Mouse (Mus musculus): ENCODE measurements around the gene Pfkm.

The Pfkm gene

DNA sequence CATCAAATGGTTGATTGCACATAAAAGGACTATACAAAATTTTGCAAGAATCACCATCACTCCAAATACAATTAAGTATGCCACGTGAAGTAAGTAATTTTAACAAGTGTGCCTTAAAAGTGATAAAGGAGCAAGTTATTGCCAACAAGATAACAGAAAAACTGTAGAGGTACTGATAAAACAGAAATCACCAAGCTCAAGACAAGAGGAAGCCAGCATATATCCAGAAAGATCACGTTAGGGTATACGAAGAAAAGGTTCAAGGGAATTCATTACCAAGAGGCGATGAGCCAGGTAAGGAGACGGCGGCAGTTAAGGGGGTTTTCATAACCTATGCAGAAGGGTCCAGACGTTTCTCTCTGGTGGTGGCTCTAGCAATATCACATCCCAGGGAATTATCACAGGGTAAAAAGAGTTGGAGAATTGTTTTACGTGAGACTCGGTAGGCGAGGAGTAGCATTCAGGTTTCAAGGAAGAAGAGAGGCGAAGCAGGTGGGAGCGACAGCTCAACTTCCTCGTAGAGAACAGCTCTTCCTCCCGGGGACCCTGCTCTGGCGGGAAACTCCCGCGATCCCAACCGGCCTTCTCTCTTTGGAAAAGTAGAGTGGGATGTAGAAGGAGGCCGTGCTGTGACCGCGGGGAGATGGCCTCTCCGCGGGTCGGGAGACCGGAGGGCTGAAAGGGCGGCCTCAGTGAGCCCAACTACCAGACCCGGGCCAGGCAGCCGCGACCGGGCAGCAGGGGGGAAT, at the start of gene Pfkm:
Gene Pfkm, plus strand, starts transcription at position 218 of the 749 bp plus-strand sequence.
- in situ Hi-C loops (cut with MboI; ENCODE audit: unreplicated experiment in 2 of 2): loop anchor here in 1 of 2 experiments (10.0 kb wide), 2 partner anchors 392 to 422 kb away; partner anchors contain the start of gene Lalba

DNA sequence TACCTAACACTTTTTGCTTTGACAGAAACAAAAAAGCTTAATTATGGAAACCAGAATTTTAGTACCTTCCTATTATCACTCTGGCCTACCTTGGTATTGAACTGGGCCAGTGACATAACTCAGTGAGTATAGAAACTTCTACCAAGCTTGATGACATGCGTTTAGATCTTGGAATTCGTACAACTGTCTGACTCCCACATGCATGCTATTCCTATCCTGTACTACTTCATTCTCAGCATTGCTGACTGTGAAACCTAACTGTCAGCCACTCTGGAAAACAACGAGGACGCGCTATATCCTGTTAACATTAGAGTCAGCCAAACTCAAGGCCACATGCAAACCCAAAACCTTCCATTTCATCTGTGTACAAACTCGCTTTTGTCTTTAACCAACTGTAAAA, 48.4 kb upstream of the Pfkm start:
- in situ Hi-C loops (cut with MboI; ENCODE audit: unreplicated experiment in 2 of 2): no loop called here

GRCm38 (mm10) chr15:98044387-98044786, 48.0 kb upstream of the Pfkm start:
- in situ Hi-C loops (cut with MboI; ENCODE audit: unreplicated experiment in 2 of 2): no loop called here

DNA sequence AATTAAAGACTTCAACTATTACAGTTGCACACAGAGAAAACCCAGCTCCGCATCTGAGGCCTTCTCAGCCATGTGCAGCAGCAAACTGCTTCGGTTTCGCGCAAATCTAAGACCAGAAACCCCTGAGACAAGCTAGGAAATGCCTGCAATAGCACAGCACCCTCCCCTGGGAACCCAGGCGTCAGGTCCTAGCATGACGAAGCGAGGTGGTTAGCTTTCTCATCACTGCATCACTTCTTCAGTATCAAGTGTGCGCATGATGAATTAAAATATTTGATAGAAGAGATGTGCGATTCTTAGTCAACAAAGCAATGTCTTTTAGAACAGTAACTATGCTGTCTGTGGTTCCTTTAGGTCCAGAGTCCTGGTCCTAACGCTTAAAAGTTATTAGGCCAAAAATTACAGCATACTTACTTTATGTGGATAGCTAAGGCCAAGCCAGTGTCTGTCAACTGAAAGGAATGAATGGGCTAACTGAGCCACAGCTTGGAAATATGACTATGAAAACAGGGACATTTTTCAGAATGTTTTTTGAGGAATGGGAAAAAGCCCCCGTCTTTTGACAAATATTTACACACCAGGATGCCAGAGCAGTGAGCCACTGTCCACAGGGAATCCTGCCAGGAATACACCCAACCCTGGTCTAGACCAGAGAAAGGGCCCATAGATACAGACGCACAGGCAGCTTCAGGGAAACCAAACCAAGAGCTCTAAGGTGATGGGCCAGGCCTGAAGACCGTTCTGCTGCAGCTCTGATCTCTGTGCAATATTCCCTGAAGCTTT, 43.3 kb upstream of the Pfkm start:
- in situ Hi-C loops (cut with MboI; ENCODE audit: unreplicated experiment in 2 of 2): no loop called here

GRCm38 (mm10) chr15:98051685-98052084, 40.7 kb upstream of the Pfkm start:
- in situ Hi-C loops (cut with MboI; ENCODE audit: unreplicated experiment in 2 of 2): no loop called here

DNA sequence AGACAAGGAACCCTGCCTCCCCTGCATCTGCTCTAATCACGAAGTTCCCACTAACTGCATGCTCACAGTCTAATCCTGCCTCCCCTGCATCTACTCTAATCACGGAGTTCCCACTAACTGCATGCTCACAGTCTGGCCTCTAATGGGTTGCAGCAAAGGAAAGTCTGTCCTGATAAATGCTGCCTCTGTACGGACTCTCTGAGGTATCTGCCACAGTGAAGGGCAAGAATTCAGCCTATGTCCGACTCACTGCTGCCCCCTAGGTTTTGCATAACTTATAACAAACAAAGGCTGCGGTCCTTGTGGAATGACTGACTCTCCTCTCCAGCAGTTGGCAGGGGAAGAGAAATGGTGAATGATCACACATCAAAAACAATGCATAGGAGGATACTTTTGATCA, 37.1 kb upstream of the Pfkm start:
- in situ Hi-C loops (cut with MboI; ENCODE audit: unreplicated experiment in 2 of 2): no loop called here

DNA sequence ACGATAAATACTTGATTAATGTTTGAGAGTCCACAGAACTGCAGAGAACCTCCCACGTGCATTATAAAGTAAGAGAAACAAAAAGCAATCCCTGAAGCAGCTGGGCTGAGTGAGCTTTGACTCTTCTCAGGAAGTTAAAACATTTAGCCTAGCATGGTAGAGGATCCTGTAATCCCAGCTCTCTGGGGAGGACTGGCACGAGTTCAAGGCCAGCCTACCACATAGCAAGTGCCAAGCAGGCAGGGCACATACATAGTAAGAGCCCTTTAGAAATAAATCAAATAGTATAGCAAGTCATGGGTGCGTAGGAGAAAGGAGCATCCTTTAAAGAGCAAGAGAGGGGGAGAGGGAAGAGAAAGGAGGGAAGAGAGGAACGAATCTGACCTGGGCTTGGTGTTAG, 26.5 kb upstream of the Pfkm start:
- in situ Hi-C loops (cut with MboI; ENCODE audit: unreplicated experiment in 2 of 2): loop anchor here in 1 of 2 experiments (10.0 kb wide), 1 partner anchor 201 kb away; no protein-coding TSS in a partner anchor

- in situ Hi-C loops (cut with MboI; ENCODE audit: unreplicated experiment in 2 of 2): loop anchor here in 1 of 2 experiments (10.0 kb wide), 1 partner anchor 202 kb away; no protein-coding TSS in a partner anchor
Observed at GRCm38 (mm10) chr15:98066602-98067001, 25.8 kb upstream of the Pfkm start.

- in situ Hi-C loops (cut with MboI; ENCODE audit: unreplicated experiment in 2 of 2): loop anchor here in 1 of 2 experiments (10.0 kb wide), 1 partner anchor 203 kb away; no protein-coding TSS in a partner anchor
Observed at GRCm38 (mm10) chr15:98067492-98067891, 24.9 kb upstream of the Pfkm start.

DNA sequence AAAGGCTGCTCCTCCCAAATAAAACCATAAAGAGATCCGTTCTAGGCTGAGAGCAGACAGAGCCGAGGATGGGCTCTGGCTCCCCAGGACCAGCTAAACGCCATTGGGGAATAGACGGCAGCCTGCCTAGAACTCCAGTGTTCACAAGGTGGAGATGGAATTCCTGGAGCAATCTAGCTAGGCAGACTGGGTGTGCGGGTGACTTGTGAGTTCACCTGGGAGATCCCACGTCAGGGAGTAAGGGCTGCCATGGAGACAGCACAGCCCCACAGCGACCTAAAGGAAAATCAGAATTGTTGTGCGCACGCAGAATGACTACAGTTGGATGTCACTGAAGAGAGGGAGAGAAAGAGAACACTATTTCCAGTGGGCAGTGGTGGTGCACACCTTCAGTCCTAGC, 23.9 kb upstream of the Pfkm start:
- in situ Hi-C loops (cut with MboI; ENCODE audit: unreplicated experiment in 2 of 2): loop anchor here in 1 of 2 experiments (10.0 kb wide), 1 partner anchor 204 kb away; no protein-coding TSS in a partner anchor

- in situ Hi-C loops (cut with MboI; ENCODE audit: unreplicated experiment in 2 of 2): loop anchor here in 1 of 2 experiments (10.0 kb wide), 1 partner anchor 205 kb away; no protein-coding TSS in a partner anchor
Observed at GRCm38 (mm10) chr15:98069566-98070245, 22.7 kb upstream of the Pfkm start.

GRCm38 (mm10) chr15:98070376-98070775, 22.0 kb upstream of the Pfkm start:
- in situ Hi-C loops (cut with MboI; ENCODE audit: unreplicated experiment in 2 of 2): no loop called here

GRCm38 (mm10) chr15:98074521-98074920, 17.9 kb upstream of the Pfkm start:
- in situ Hi-C loops (cut with MboI; ENCODE audit: unreplicated experiment in 2 of 2): no loop called here

DNA sequence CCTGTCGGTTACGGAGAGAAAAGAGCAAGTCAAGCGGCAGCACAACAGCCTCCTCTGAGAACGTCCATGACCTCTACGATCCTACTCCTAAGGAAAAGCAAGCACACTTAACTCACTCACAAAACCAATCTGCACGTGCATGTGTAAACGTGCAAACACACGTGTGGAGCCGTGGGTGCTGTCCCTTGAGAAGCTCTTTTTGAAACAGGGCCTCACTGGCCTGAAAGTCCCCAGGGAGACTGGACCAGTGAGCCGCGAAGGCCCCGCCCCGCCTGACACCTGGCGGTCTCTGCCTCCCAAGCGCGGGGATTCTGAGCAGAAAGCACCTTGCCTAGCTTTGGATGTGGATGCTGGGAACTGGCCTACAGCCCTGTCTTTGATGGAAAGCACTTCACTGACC, 17.4 kb upstream of the Pfkm start:
- in situ Hi-C loops (cut with MboI; ENCODE audit: unreplicated experiment in 2 of 2): no loop called here

DNA sequence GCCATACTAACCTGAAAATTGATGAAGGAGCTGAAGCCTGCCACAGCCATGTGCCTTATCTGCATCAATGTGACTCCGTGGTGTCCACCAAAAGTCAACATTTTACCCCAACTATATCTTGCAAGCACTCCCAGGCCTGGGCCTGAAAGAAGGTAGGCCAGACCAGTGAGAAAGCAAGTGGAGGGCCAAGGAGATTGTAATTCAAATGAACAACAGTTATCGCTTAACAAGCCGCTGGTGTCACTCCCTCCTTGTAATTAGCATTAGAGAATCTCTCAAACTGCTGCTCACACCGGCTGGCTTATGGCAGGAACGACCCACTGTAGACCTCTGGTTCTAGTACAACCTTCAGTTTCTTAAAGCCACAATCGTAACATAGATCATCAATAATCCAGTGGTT, 15.5 kb upstream of the Pfkm start:
- in situ Hi-C loops (cut with MboI; ENCODE audit: unreplicated experiment in 2 of 2): no loop called here

- in situ Hi-C loops (cut with MboI; ENCODE audit: unreplicated experiment in 2 of 2): loop anchor here (5.0 to 10.0 kb wide), 2 partner anchors 63 to 416 kb away; no protein-coding TSS in a partner anchor
Observed at GRCm38 (mm10) chr15:98088889-98089288, 3.5 kb upstream of the Pfkm start.

DNA sequence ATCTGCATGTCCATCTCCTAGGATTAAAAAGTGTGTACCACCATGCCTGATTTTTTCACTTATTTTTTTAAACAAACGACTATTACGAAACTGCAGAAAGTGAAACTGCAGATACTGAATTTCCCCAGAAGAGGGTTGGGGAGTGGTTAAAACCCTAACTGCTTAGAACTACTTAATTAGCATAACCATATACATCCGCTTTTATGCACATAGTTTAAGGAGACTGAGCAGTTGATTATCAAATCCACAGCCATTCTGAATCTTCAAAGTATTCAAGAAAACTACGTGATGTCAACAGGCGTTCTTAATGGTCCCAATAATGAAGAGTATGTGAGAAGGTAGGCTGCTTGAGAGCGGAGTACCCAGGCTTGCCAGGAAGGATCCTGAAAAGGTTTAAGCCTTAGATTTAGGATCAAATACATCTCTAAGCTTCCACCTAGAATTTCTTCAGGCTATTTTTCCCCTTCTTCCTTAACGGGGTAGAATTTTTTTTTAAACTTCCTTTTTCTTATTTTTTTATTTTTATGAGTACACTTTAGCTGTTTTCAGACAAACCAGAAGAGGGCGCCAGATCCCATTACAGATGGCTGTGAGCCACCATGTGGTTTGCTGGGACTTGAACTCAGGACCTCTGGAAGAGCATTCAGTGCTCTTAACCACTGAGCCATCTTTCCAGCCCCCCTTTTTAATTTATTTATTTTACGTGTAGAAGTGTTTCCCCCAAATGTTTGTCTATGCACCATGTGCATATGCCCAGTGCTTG, 2.8 kb upstream of the Pfkm start:
- in situ Hi-C loops (cut with MboI; ENCODE audit: unreplicated experiment in 2 of 2): loop anchor here (5.0 to 10.0 kb wide), 4 partner anchors 63 to 425 kb away; partner anchors contain the start of gene Lalba (in 1 of the 2)

GRCm38 (mm10) chr15:98091841-98092240, 548 bp upstream of the Pfkm start:
- in situ Hi-C loops (cut with MboI; ENCODE audit: unreplicated experiment in 2 of 2): loop anchor here in 1 of 2 experiments (10.0 kb wide), 2 partner anchors 393 to 423 kb away; partner anchors contain the start of gene Lalba

DNA sequence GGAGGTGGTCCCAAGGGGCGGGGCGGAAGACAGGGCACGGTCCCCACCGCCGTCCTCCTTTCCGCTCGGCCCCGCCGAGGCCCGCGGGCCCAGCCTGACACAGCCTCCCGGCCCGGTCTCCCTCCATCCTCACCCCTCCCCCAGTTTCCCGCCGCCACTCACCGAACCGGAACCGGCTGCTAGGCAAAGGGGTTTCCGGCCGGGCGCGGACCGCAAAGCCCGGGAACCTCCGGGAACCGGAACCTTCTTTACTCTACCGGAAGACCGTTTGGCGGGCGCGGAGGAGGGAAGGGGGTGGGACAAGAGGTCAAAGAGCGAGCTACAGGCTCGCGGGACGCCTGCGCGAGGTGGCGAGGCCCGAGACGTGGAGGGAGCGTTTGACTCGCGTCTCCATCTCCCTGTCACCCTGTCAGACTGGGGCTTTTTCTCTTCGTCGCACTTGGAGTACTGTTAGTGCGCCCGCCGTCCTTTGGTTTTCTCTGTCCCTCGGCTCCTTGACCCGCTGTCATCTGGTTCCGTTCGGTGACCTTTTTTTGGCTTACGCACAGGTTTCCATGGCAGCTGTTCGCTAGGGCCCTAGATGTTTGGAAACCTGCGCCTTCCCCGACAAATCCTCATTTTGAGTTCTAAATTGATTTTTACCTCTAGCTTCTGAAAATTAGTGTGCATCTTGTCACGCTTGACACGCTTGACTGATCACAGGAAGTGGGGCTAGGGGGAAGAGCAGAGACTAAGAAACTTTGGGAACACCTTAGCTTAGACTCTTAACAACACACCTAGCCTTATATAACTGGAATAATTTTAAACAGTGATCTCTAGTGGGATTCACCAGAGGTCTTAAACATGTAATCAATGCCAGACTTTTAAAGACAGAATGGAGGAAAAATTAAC, 977 bp downstream of the Pfkm start, which contains the start of gene Senp1:
Gene Senp1, minus strand, starts transcription at position 624 of the 891 bp plus-strand sequence.
- in situ Hi-C loops (cut with MboI; ENCODE audit: unreplicated experiment in 2 of 2): loop anchor here in 1 of 2 experiments (10.0 kb wide), 2 partner anchors 391 to 421 kb away; partner anchors contain the start of gene Lalba

Data from v-Abl transformed pro-B cells (cell line).